Mouse (Mus musculus): ENCODE measurements around the gene Gm21958.

GRCm38 (mm10) chr3:54685202-54685601, 29.0 kb downstream of the Gm21958 start:
- no peak for TF ChIP-seq FLI1 (IDR thresholded peaks at IDR 0.05; ENCODE audit: low read length)
- TF ChIP-seq GATA1 (IDR thresholded peaks at IDR 0.05; ENCODE audit: borderline replicate concordance, low read length): no peak
